Mouse (Mus musculus) lung, adult 2 months (tissue): ENCODE measurements around the gene Stn1.

Experiments
- CTCF ChIP-seq: fragments of 200-500 bp; IDR thresholded peaks from 2 replicates; pipeline ENCODE4 v1.5.1; 2011; ENCODE audit warnings: mild to moderate bottlenecking, low read length, control low read depth; ENCODE audit not compliant: insufficient read depth
- POLR2A ChIP-seq: fragments of 200-500 bp; IDR thresholded peaks from 2 replicates; pipeline ENCODE4 v1.6.1; 2011; ENCODE audit warnings: low read depth, mild to moderate bottlenecking, control low read depth, low read length, borderline replicate concordance; ENCODE audit errors: extremely low read depth

DNA sequence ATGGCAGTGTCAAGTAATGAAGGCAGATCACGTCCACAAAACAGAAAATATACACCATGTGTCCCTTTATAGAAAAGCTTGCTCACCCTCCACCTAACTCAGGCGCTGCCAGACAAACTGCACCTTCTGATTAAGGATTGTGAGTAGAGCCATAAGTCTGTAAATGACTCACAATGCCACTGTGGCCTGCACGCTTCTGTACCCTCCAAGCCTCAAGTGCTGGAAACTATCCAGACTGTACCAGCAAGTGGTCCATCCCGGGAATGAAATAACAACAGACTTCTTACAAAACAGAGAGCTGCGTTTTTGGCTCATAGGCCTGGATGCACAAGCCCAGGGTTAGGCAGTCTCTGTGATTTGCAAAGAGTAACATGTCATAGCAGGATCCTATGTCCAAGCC lies 15.9 kb downstream of the Stn1 start:
- TF ChIP-seq CTCF: no peak
- no peak for TF ChIP-seq POLR2A
